Mouse (Mus musculus): ENCODE measurements around the gene Cenpa.

Gene Cenpa

GRCm38 (mm10) chr5:30666391-30667195, at the start of gene Cenpa:
Gene Cenpa (plus strand): TSS chr5:30666777.
- DNase-seq, result peak; percentile 93

GRCm38 (mm10) chr5:30617357-30617756, 49.2 kb upstream of the Cenpa start:
- DNase-seq, result no peak

GRCm38 (mm10) chr5:30617851-30618250, 48.7 kb upstream of the Cenpa start:
- peak; percentile 49 for DNase-seq

- peak; percentile 30 for DNase-seq
Observed at GRCm38 (mm10) chr5:30618376-30619003, 48.1 kb upstream of the Cenpa start.

GRCm38 (mm10) chr5:30619211-30619610, 47.4 kb upstream of the Cenpa start:
- peak; percentile 34 for DNase-seq

- DNase-seq, result peak; percentile 15
Observed at GRCm38 (mm10) chr5:30620567-30620966, 46.0 kb upstream of the Cenpa start.

GRCm38 (mm10) chr5:30621211-30621790, 45.3 kb upstream of the Cenpa start:
- DNase-seq, result peak; percentile 17

- peak; percentile 41 for DNase-seq
Observed at GRCm38 (mm10) chr5:30621844-30622176, 44.8 kb upstream of the Cenpa start.

- DNase-seq, result no peak
Observed at GRCm38 (mm10) chr5:30622177-30622840, 44.3 kb upstream of the Cenpa start.

- DNase-seq, result no peak
Observed at GRCm38 (mm10) chr5:30622841-30623185, 43.8 kb upstream of the Cenpa start.

GRCm38 (mm10) chr5:30623380-30623779, 43.2 kb upstream of the Cenpa start:
- no peak for DNase-seq

- peak; percentile 18 for DNase-seq
Observed at GRCm38 (mm10) chr5:30624311-30624710, 42.3 kb upstream of the Cenpa start.

GRCm38 (mm10) chr5:30624908-30625307, 41.7 kb upstream of the Cenpa start:
- peak; percentile 29 for DNase-seq

- no peak for DNase-seq
Observed at GRCm38 (mm10) chr5:30625379-30625778, 41.2 kb upstream of the Cenpa start.

- no peak for DNase-seq
Observed at GRCm38 (mm10) chr5:30626331-30627105, 40.1 kb upstream of the Cenpa start.

- DNase-seq, result no peak
Observed at GRCm38 (mm10) chr5:30628511-30628910, 38.1 kb upstream of the Cenpa start.

GRCm38 (mm10) chr5:30630401-30630800, 36.2 kb upstream of the Cenpa start:
- DNase-seq, result no peak

- DNase-seq, result no peak
Observed at GRCm38 (mm10) chr5:30632134-30632533, 34.4 kb upstream of the Cenpa start.

- DNase-seq, result no peak
Observed at GRCm38 (mm10) chr5:30636994-30637393, 29.6 kb upstream of the Cenpa start.

GRCm38 (mm10) chr5:30638041-30638440, 28.5 kb upstream of the Cenpa start:
- DNase-seq, result peak; percentile 77

GRCm38 (mm10) chr5:30643477-30644179, 22.9 kb upstream of the Cenpa start:
- no peak for DNase-seq

- no peak for DNase-seq
Observed at GRCm38 (mm10) chr5:30646036-30646435, 20.5 kb upstream of the Cenpa start.
